Mouse (Mus musculus) forebrain, embryonic 12.5 days (tissue): ENCODE data around the gene Lbhd2. TPM values are rescaled to one million over a fixed set of nuclear protein-coding genes. Genes with fewer than 3 reads are reported as not detected.

Experiments
- ATAC-seq: fragments of 200-750 bp; cut with Nextera tagmentation; 2 replicates; pipeline ENCODE4 v1.8.0; 2017; ENCODE audit warnings: moderate TSS enrichment; ENCODE audit not compliant: low FRiP score
- H3K27ac ChIP-seq: fragments of 300-500 bp; sonication (generic); 2 replicates; pipeline ENCODE4 v1.5.1; 2016; ENCODE audit warnings: mild to moderate bottlenecking
- H3K27me3 ChIP-seq: fragments of 300-500 bp; sonication (generic); 2 replicates; pipeline ENCODE4 v1.6.1; 2016; ENCODE audit warnings: mild to moderate bottlenecking
- H3K36me3 ChIP-seq: fragments of 300-500 bp; sonication (generic); replicated peaks from 2 replicates; pipeline ENCODE4 v1.6.1; 2016; ENCODE audit warnings: mild to moderate bottlenecking
- H3K4me1 ChIP-seq: fragments of 300-500 bp; sonication (generic); 2 replicates; pipeline ENCODE4 v1.6.1; 2016
- H3K4me2 ChIP-seq: fragments of 300-500 bp; sonication (generic); 2 replicates; pipeline ENCODE4 v1.6.1; 2016; ENCODE audit warnings: mild to moderate bottlenecking, moderate library complexity
- H3K4me3 ChIP-seq: fragments of 300-500 bp; sonication (generic); replicated peaks from 2 replicates; pipeline ENCODE4 v1.5.1; 2016; ENCODE audit warnings: mild to moderate bottlenecking
- H3K9ac ChIP-seq: fragments of 300-500 bp; sonication (generic); 2 replicates; pipeline ENCODE4 v1.6.1; 2016; ENCODE audit warnings: mild to moderate bottlenecking
- H3K9me3 ChIP-seq: fragments of 300-500 bp; sonication (generic); 2 replicates; pipeline ENCODE4 v1.6.1; 2016
- WGBS: fragments of 180-500 bp; shearing (Covaris S2); methylation state at CpG from one replicate; pipeline ENCODE4 v1.1.7; 2016; 5-methylcytosine and 5-hydroxymethylcytosine counted together
- polyA plus RNA-seq: library from polyadenylated mRNA; unstranded; fragments of >200 nt; fragmentation: Nextera tagmentation; extraction: Ambion mirVana; gene quantifications from 2 replicates; pipeline ENCODE4 v1.2.1, GENCODE M21; 2016

The Lbhd2 gene
- 0.51 and 0.63 TPM in 2 replicates for polyA plus RNA-seq

- H3K27ac ChIP-seq, result no peak within 1 kb of the TSS
- peaks cover 17% of the 10 kb centered on the region for H3K4me1 ChIP-seq
- no peaks in the 10 kb centered on the region for H3K9me3 ChIP-seq
- ATAC-seq, result no peak
- H3K4me3 ChIP-seq, result peak within 1 kb of the TSS; percentile 18; the same call in 1 of the 2 replicates
- H3K9ac ChIP-seq, result no peak within 1 kb of the TSS
- H3K4me2 ChIP-seq, result peak within 1 kb of the TSS; percentile 33
- peaks cover 55% of the 10 kb centered on the region for H3K27me3 ChIP-seq
- no peaks in the 10 kb centered on the region for H3K36me3 ChIP-seq
- 1% methylated on average over 23 of the region's 24 CpGs for WGBS
These were observed at the start of gene Lbhd2 for GRCm38 (mm10) chr12:111406622-111407021. Gene Lbhd2 (plus strand): TSS chr12:111406809.

GRCm38 (mm10) chr12:111360671-111361070, 45.9 kb upstream of the Lbhd2 start:
- Histone ChIP-seq H3K9me3 (no peaks in the 10 kb centered on the region), H3K4me3 (no peak overlapping the region), H3K27me3 (no peaks in the 10 kb centered on the region), H3K36me3 (no peaks in the 10 kb centered on the region), H3K4me2 (no peak overlapping the region), H3K9ac (no peak overlapping the region), H3K27ac (no peak overlapping the region), H3K4me1 (peaks cover 42% of the 10 kb centered on the region)
- WGBS, result 93% methylated on average over 16 of the region's 16 CpGs
- no peak for ATAC-seq

GRCm38 (mm10) chr12:111361319-111362098, 45.1 kb upstream of the Lbhd2 start:
- H3K4me1 ChIP-seq, result peaks cover 39% of the 10 kb centered on the region
- H3K9me3 ChIP-seq, result no peaks in the 10 kb centered on the region
- H3K9ac ChIP-seq, result no peak overlapping the region
- WGBS, result 85% methylated on average over 14 of the region's 14 CpGs
- H3K27ac ChIP-seq, result no peak overlapping the region
- no peak overlapping the region for H3K4me3 ChIP-seq
- no peaks in the 10 kb centered on the region for H3K27me3 ChIP-seq
- no peak for ATAC-seq
- no peaks in the 10 kb centered on the region for H3K36me3 ChIP-seq
- no peak overlapping the region for H3K4me2 ChIP-seq

- Histone ChIP-seq H3K27me3 (no peaks in the 10 kb centered on the region), H3K4me1 (peaks cover 26% of the 10 kb centered on the region), H3K36me3 (no peaks in the 10 kb centered on the region), H3K4me3 (no peak overlapping the region), H3K9me3 (no peaks in the 10 kb centered on the region), H3K9ac (no peak overlapping the region), H3K4me2 (no peak overlapping the region), H3K27ac (no peak overlapping the region)
- 93% methylated on average over 3 of the region's 3 CpGs for WGBS
- no peak for ATAC-seq
These were observed 42.4 kb upstream of the Lbhd2 start for GRCm38 (mm10) chr12:111364234-111364633.

- H3K9ac ChIP-seq, result no peak overlapping the region
- H3K4me2 ChIP-seq, result no peak overlapping the region
- no peak overlapping the region for H3K4me3 ChIP-seq
- ATAC-seq, result no peak
- H3K27ac ChIP-seq, result no peak overlapping the region
- WGBS, result 86% methylated on average over 7 of the region's 7 CpGs
- no peaks in the 10 kb centered on the region for H3K27me3 ChIP-seq
- no peaks in the 10 kb centered on the region for H3K9me3 ChIP-seq
- H3K4me1 ChIP-seq, result peaks cover 31% of the 10 kb centered on the region
- H3K36me3 ChIP-seq, result no peaks in the 10 kb centered on the region
These were observed 39.5 kb upstream of the Lbhd2 start for GRCm38 (mm10) chr12:111367065-111367464.

- Histone ChIP-seq H3K4me1 (peaks cover 35% of the 10 kb centered on the region), H3K9ac (no peak overlapping the region), H3K4me2 (no peak overlapping the region), H3K36me3 (no peaks in the 10 kb centered on the region), H3K27me3 (no peaks in the 10 kb centered on the region), H3K4me3 (no peak overlapping the region), H3K9me3 (no peaks in the 10 kb centered on the region), H3K27ac (no peak overlapping the region)
- 45% methylated on average over 4 of the region's 4 CpGs for WGBS
- no peak for ATAC-seq
These were observed 36.4 kb upstream of the Lbhd2 start for GRCm38 (mm10) chr12:111370249-111370648.

- Histone ChIP-seq H3K9me3 (no peaks in the 10 kb centered on the region), H3K4me2 (no peak overlapping the region), H3K4me1 (peaks cover 50% of the 10 kb centered on the region), H3K36me3 (no peaks in the 10 kb centered on the region), H3K27me3 (no peaks in the 10 kb centered on the region), H3K4me3 (no peak overlapping the region), H3K9ac (no peak overlapping the region), H3K27ac (no peak overlapping the region)
- no peak for ATAC-seq
- 89% methylated on average over 7 of the region's 7 CpGs for WGBS
These were observed 34.7 kb upstream of the Lbhd2 start for GRCm38 (mm10) chr12:111371905-111372304.

GRCm38 (mm10) chr12:111373411-111373810, 33.2 kb upstream of the Lbhd2 start:
- Histone ChIP-seq H3K27ac (no peak overlapping the region), H3K27me3 (no peaks in the 10 kb centered on the region), H3K4me1 (peaks cover 49% of the 10 kb centered on the region), H3K9me3 (no peaks in the 10 kb centered on the region), H3K4me3 (no peak overlapping the region), H3K36me3 (no peaks in the 10 kb centered on the region), H3K4me2 (no peak overlapping the region), H3K9ac (no peak overlapping the region)
- ATAC-seq, result no peak
- WGBS, result 90% methylated on average over 6 of the region's 6 CpGs

GRCm38 (mm10) chr12:111374727-111375126, 31.9 kb upstream of the Lbhd2 start:
- H3K36me3 ChIP-seq, result no peaks in the 10 kb centered on the region
- peaks cover 46% of the 10 kb centered on the region for H3K4me1 ChIP-seq
- no peak for ATAC-seq
- no peak overlapping the region for H3K4me2 ChIP-seq
- WGBS, result 86% methylated on average over 10 of the region's 10 CpGs
- H3K4me3 ChIP-seq, result no peak overlapping the region
- no peak overlapping the region for H3K27ac ChIP-seq
- no peaks in the 10 kb centered on the region for H3K9me3 ChIP-seq
- H3K9ac ChIP-seq, result no peak overlapping the region
- H3K27me3 ChIP-seq, result 0 out of 2 replicates have a peak, but pooled peaks cover 4% of the 10 kb centered on the region

- H3K9ac ChIP-seq, result peak overlapping the region; percentile 89
- H3K4me2 ChIP-seq, result peak overlapping the region; percentile 98
- H3K27me3 ChIP-seq, result 0 out of 2 replicates have a peak, but pooled peaks cover 5% of the 10 kb centered on the region
- WGBS, result 75% methylated on average over 12 of the region's 12 CpGs
- ATAC-seq, result no peak
- no peaks in the 10 kb centered on the region for H3K36me3 ChIP-seq
- H3K9me3 ChIP-seq, result no peaks in the 10 kb centered on the region
- H3K4me1 ChIP-seq, result peaks cover 39% of the 10 kb centered on the region
- H3K4me3 ChIP-seq, result peak overlapping the region; percentile 84
- H3K27ac ChIP-seq, result 0 out of 2 replicates have a peak overlapping the region, but pooled peaks have one; percentile 50
These were observed 31.1 kb upstream of the Lbhd2 start for GRCm38 (mm10) chr12:111375559-111375958.

- peak overlapping the region; percentile 89 for H3K9ac ChIP-seq
- no peaks in the 10 kb centered on the region for H3K9me3 ChIP-seq
- peak overlapping the region; percentile 84 for H3K4me3 ChIP-seq
- no peaks in the 10 kb centered on the region for H3K36me3 ChIP-seq
- H3K27ac ChIP-seq, result 0 out of 2 replicates have a peak overlapping the region, but pooled peaks have one; percentile 50
- ATAC-seq, result no peak
- H3K4me2 ChIP-seq, result peak overlapping the region; percentile 98
- WGBS, result 48% methylated on average over 6 of the region's 6 CpGs
- peaks cover 36% of the 10 kb centered on the region for H3K4me1 ChIP-seq
- 0 out of 2 replicates have a peak, but pooled peaks cover 5% of the 10 kb centered on the region for H3K27me3 ChIP-seq
These were observed 30.6 kb upstream of the Lbhd2 start for GRCm38 (mm10) chr12:111376053-111376452.

- Histone ChIP-seq H3K4me3 (peak overlapping the region; percentile 84), H3K27me3 (0 out of 2 replicates have a peak, but pooled peaks cover 5% of the 10 kb centered on the region), H3K9me3 (no peaks in the 10 kb centered on the region), H3K4me1 (peaks cover 36% of the 10 kb centered on the region), H3K36me3 (no peaks in the 10 kb centered on the region), H3K4me2 (peak overlapping the region; percentile 98), H3K9ac (peak overlapping the region; percentile 89), H3K27ac (peak overlapping the region; percentile 94)
- WGBS, result under 1% methylated on average over 49 of the region's 49 CpGs
- ATAC-seq, result no peak; the same call in 1 of the 2 replicates
These were observed 29.7 kb upstream of the Lbhd2 start for GRCm38 (mm10) chr12:111376826-111377331.
